Mouse (Mus musculus): ENCODE measurements at regions not wholly inside any gene's neighbourhood (a gene's known extent, or its start where the extent isn't known, plus 50 kb on each side); places are given as distances from the start of the nearest gene placed in this dataset.

DNA sequence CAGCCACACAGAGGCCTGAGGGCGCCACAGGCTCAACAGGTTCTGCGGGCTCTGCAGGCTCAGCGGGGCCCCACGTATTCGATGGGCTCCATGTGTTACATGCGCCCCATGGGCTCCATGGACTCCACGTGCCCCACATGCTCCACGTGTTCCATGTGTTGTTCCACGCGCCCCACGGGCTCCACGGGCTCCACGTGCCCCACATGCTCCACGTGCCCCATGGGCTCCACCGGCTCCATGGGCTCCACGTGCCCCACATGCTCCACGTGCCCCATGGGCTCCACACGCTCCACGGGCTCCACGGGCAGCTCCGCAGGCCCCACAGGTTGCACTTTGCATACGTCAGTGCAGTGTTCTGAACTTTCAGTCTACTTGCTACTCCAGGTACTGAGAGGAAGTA, 114.0 kb upstream of the Map1b start:
- DNase-seq: no peak

DNA sequence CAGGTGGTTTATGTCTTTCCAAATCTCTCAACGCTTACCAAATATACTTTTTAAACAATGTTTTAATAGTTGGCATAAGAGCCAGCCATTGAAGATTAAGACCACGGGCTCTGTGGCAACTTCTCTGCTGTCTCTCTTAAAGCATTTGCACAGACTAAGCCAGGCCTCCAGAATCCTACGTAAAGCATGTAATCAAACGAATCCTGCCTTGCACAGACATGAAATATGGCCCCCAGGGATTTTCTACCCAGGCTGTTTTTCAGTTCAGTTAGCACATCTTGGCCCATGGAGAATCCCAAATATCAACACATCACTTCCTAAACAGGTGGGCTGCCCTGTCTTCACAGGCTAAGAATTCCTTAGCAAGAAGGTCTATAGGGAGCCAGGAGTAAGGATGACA, 108.9 kb upstream of the Map1b start:
- no peak for DNase-seq

DNA sequence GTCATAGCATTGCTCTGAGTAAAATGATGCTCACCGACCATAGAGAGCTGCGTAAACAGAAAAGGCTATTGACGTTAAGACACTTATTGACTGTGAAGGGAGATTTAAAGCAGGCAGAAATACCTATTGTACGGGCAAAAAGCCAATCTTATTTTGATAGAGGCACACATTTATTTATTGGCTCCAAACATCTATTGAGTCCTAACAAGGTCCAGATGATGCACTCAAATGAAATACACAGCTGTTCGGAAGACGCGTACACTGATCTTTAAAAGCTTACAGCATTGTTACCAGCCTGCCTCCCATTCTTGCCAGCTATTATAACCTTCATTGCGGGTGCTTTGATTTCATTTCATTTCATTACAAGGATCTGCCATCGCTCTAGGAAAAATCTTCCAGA, 102.0 kb upstream of the Map1b start:
- DNase-seq: no peak

DNA sequence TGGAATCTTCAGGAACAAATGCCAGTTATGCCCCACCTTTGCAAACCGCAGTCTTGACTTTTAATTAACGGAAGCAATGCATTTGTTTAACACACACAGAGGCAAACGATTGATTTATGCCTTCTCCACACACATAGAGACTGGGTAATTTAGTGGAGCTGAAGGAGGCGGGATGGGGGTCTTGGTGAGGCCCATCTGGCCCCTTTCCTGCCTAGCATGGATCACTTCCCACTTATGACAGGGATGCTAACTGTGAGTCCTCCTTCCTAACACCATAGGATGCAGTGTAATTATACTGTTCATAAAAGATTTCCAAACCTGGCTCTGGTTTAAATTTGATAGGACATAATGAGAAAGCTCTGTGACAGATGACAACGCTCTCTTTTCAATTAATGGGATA, 101.1 kb upstream of the Map1b start:
- DNase-seq: no peak

- no peak for DNase-seq
Measured at GRCm38 (mm10) chr13:99611715-99612494, 95.6 kb upstream of the Map1b start.

GRCm38 (mm10) chr13:99610498-99610897, 94.2 kb upstream of the Map1b start:
- DNase-seq: peak; percentile 18

DNA sequence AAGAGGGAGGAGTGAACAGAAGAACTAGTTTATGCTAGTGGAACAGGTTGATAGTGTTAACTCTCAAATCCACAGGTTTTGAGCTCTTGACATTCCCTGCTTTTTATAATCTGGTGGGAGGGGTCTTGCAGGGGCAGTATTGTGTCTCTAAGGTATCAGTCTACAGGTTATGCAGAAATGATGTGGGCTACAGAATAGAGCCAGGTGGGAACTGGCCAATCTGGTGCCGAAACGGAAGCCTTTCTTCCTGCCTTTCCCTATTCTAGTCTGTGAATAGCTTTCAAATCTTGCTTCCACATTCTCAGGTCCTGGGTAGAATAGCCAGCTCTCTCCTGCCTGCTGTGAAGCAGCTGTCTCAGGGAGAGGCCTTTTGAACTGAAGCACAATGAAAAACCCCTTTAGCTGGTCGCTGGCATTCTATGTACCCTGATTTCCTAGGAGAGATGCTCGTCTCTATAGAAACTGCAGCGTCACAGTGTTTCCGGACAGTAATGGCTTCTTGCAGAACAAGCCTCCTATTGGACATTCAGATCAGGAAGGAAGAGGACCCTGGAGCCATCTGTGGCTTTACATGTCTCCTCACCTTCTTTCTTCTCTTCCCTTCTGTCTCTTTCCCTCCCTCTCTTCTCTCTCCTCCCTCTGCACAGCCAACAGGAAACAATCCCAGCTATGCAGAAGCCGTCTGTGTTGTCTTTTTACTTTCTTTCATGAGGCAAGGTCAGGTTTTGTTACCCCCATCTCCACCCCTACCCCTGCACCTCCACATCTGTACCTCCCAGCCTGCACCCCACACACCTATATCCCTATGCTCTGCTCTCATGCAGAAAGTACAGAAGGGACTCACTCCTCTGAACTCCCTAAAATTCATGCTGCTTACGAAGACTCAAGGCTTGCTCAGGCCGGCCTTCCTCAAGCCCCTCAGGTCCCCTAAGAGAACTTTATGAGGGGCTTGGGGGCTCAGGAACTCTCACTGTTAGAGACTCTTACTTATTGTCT, 93.1 kb upstream of the Map1b start:
- DNase-seq: no peak

- DNase-seq: no peak
Measured at GRCm38 (mm10) chr13:99608591-99608990, 92.3 kb upstream of the Map1b start.

DNA sequence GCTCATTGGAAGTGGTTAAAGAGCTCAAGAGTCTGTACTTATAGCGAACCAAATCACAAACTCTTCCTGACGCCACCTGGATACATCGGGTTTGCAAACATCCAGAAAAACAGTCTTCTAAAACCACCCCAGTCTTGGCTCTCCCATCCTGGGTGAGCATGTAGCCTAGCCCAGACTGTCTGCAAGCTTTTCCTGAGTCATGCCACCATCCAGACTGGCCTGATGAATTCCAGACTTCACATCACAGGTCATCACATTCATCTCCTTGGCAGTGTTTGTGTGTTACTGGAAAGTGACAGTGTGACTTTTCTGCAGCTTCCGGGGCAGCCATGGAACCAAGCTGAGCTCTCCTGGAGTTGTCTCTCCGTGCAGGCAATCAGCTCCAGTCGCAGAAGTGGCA, 90.9 kb upstream of the Map1b start:
- DNase-seq: no peak

- DNase-seq: peak; percentile 19
Measured at GRCm38 (mm10) chr13:99606606-99606990, 90.3 kb upstream of the Map1b start.

GRCm38 (mm10) chr13:99605866-99606605, 89.7 kb upstream of the Map1b start:
- DNase-seq: no peak

- DNase-seq: no peak
Measured at GRCm38 (mm10) chr13:99597891-99598290, 81.6 kb upstream of the Map1b start.

- DNase-seq: no peak
Measured at GRCm38 (mm10) chr13:99593846-99594813, 77.8 kb upstream of the Map1b start.

DNA sequence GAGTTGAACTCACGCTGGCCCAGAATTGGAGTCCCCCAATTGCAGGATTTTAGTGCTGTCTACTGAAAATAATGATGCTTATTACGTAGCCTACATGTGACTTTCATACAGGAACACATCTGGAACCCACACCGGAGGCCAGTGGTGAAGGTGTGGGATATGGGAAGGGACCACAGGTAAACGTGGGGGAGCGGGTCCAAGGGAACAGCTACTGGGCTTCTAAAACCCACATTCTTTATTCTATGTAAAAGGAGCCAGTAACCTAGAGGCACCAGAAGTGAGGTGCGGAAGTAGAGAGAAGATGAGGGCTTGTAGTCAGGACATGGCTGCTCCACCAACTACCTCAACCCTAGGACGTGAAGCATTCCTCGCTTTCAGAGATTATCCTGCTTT, 76.9 kb upstream of the Map1b start:
- DNase-seq: no peak

GRCm38 (mm10) chr13:99592596-99593242, 76.4 kb upstream of the Map1b start:
- peak; percentile 47 for DNase-seq

GRCm38 (mm10) chr13:99588646-99589045, 72.3 kb upstream of the Map1b start:
- DNase-seq: no peak

GRCm38 (mm10) chr13:99583841-99584240, 67.5 kb upstream of the Map1b start:
- DNase-seq: no peak

- DNase-seq: no peak
Measured at GRCm38 (mm10) chr13:99580296-99580695, 64.0 kb upstream of the Map1b start.

DNA sequence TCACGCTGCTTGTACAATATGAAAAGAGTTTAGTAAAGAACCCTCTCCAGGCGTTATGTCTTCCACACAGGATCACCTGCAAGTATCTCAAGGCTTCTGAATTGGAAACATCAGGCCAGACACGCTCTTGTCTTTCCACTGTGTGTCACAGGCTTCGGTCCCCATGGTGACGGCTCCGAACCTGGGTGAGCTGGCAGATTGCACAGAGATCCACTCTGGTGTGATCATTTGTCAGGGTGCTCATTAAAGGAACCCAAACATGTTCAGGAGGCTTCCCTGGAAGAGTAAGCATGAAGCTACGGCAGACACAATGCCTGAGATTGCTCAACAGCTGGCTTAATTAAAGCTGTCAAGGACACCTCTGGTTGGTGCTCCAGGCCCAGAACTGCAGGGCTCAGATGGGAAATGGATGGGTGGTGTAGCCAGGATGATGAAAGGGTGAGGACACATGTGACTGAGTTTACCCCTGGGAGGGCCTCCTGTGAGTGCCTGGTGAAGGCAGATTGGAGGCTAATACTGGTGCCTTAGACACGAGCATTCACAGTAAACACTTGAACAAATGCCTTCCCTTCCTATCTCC, 63.3 kb upstream of the Map1b start:
- DNase-seq: no peak

GRCm38 (mm10) chr13:99577686-99578085, 61.3 kb upstream of the Map1b start:
- DNase-seq: no peak

- DNase-seq: no peak
Measured at GRCm38 (mm10) chr13:99573021-99573420, 56.7 kb upstream of the Map1b start.
